Mouse (Mus musculus): ENCODE results near the gene Pdrg1.

Pdrg1 gene

GRCm38 (mm10) chr2:153031126-153032082 is 16.2 kb upstream of the Pdrg1 start, which contains the start of gene Xkr7:
Xkr7 (plus strand) TSS chr2:153031852.
- CTCF ChIA-PET = no interaction called here

- CTCF ChIA-PET = no interaction called here
Observed at GRCm38 (mm10) chr2:153030422-153030821, 15.2 kb upstream of the Pdrg1 start.

GRCm38 (mm10) chr2:153027501-153027900 is 12.3 kb upstream of the Pdrg1 start:
- CTCF ChIA-PET = no interaction called here

GRCm38 (mm10) chr2:153026052-153026451 is 10.8 kb upstream of the Pdrg1 start:
- CTCF ChIA-PET = no interaction called here

- CTCF ChIA-PET = no interaction called here
Observed at GRCm38 (mm10) chr2:153022855-153023254, 7.6 kb upstream of the Pdrg1 start.

- CTCF ChIA-PET = no interaction called here
Observed at GRCm38 (mm10) chr2:153021163-153021562, 5.9 kb upstream of the Pdrg1 start.

- CTCF ChIA-PET = no interaction called here
Observed at GRCm38 (mm10) chr2:153019355-153019754, 4.1 kb upstream of the Pdrg1 start.

GRCm38 (mm10) chr2:153016786-153017185 is 1.6 kb upstream of the Pdrg1 start:
- CTCF ChIA-PET = interaction anchor here (0.6 to 0.7 kb wide), 2 partner anchors 24 to 429 kb away, joined by 3 read pairs; no protein-coding TSS in a partner anchor

GRCm38 (mm10) chr2:153015804-153016203 is 577 bp upstream of the Pdrg1 start:
- CTCF ChIA-PET = interaction anchor here (0.6 kb wide), 2 partner anchors 92 to 118 kb away, joined by 3 to 4 read pairs; no protein-coding TSS in a partner anchor

- CTCF ChIA-PET = interaction anchor here (0.6 kb wide), 1 partner anchor 114 kb away, joined by 3 read pairs; no protein-coding TSS in a partner anchor
Observed at GRCm38 (mm10) chr2:153013724-153014515, 1.3 kb downstream of the Pdrg1 start.

GRCm38 (mm10) chr2:153009192-153009973 is 5.8 kb downstream of the Pdrg1 start:
- CTCF ChIA-PET = interaction anchor here (0.5 kb wide), 1 partner anchor 12 kb away, joined by 3 read pairs; no protein-coding TSS in a partner anchor

GRCm38 (mm10) chr2:153005981-153006380 is 9.2 kb downstream of the Pdrg1 start:
- CTCF ChIA-PET = no interaction called here

GRCm38 (mm10) chr2:153003681-153004338 is 11.4 kb downstream of the Pdrg1 start:
- CTCF ChIA-PET = no interaction called here

- CTCF ChIA-PET = interaction anchor here (0.9 kb wide), 1 partner anchor 65 kb away, joined by 7 read pairs; no protein-coding TSS in a partner anchor
Observed at GRCm38 (mm10) chr2:153002492-153003248, 12.6 kb downstream of the Pdrg1 start.

GRCm38 (mm10) chr2:152997046-152997445 is 18.2 kb downstream of the Pdrg1 start:
- CTCF ChIA-PET = interaction anchor here (0.6 kb wide), 2 partner anchors 12 to 1377 kb away, joined by 3 read pairs; no protein-coding TSS in a partner anchor

- CTCF ChIA-PET = no interaction called here
Observed at GRCm38 (mm10) chr2:152991529-152991928, 23.7 kb downstream of the Pdrg1 start.

- CTCF ChIA-PET = no interaction called here
Observed at GRCm38 (mm10) chr2:152985582-152985981, 29.6 kb downstream of the Pdrg1 start.

- CTCF ChIA-PET = no interaction called here
Observed at GRCm38 (mm10) chr2:152976991-152977390, 38.2 kb downstream of the Pdrg1 start.

GRCm38 (mm10) chr2:152965555-152965954 is 49.7 kb downstream of the Pdrg1 start:
- CTCF ChIA-PET = no interaction called here

Data from spleen, embryonic (tissue).